Mouse (Mus musculus) E14TG2a.4 (cell line): ENCODE data around the gene Spdl1.

Experiments used
- H3K27me3 ChIP-seq: 2 replicates; pipeline ENCODE4 v1.6.1; 2014; ENCODE audit warnings: low read length, control low read depth; ENCODE audit not compliant: insufficient read depth
- H3K36me3 ChIP-seq: 2 replicates; pipeline ENCODE4 v1.6.1; 2014; ENCODE audit warnings: low read length, control low read depth; ENCODE audit not compliant: insufficient read depth
- H3K4me1 ChIP-seq: replicated peaks from 2 replicates; pipeline ENCODE4 v1.6.1; 2014; ENCODE audit warnings: low read depth, low read length, control low read depth
- H3K4me3 ChIP-seq: replicated peaks from 2 replicates; pipeline ENCODE4 v1.5.1; 2014; ENCODE audit warnings: mild to moderate bottlenecking, low read length
- H3K9me3 ChIP-seq: 2 replicates; pipeline ENCODE4 v1.6.1; 2014; ENCODE audit warnings: low read length, control low read depth
- CTCF ChIP-seq: conservative IDR thresholded peaks from 2 replicates; pipeline ENCODE4 v1.5.1; 2014; ENCODE audit warnings: low read length
- NANOG ChIP-seq: IDR thresholded peaks from 2 replicates; pipeline ENCODE4 v1.6.1; 2014; ENCODE audit warnings: borderline replicate concordance, low read length, mixed read lengths
- POU5F1 ChIP-seq: IDR thresholded peaks from 2 replicates; pipeline ENCODE4 v1.6.1; 2014; ENCODE audit warnings: low read length, borderline replicate concordance

Gene Spdl1

GRCm38 (mm10) chr11:34774636-34775035, 58.8 kb downstream of the Spdl1 start:
- TF ChIP-seq CTCF, result no peak
- no peak for TF ChIP-seq NANOG
- no peak for TF ChIP-seq POU5F1
- Histone ChIP-seq H3K27me3 (no peaks in the 10 kb centered on the region), H3K4me3 (no peak overlapping the region), H3K4me1 (peaks cover 45% of the 10 kb centered on the region), H3K9me3 (no peaks in the 10 kb centered on the region), H3K36me3 (no peaks in the 10 kb centered on the region)

DNA sequence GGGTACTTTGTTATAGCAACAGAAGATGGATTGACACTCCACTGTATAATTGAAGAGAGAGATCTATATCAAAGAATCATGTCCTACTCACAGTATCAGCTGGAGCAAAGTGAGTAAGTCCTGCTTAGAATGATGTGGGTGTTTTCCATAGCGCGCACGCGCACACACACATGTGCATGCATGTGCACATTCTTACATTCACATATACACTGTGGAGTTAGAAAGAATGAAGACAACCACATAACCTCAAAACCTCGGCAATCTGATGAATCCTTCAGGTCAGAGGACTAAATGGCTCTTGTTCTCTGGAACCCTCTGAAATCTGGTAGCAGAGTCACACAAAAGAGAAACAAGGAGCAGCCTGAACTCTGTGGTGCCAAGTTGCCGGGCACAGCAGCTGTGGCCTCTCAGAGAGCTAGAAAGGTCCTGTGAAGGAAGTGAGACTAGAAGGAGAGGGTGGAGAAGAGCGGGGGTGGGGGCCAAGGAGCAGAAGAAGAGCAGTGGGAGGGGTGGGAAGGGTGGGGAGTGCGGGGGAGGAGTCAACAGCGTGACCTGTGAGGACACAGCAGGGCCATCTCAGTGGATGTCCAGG, 60.0 kb downstream of the Spdl1 start:
- H3K36me3 ChIP-seq, result no peaks in the 10 kb centered on the region
- H3K9me3 ChIP-seq, result no peaks in the 10 kb centered on the region
- H3K27me3 ChIP-seq, result peaks cover 6% of the 10 kb centered on the region; the same call in 1 of the 2 replicates
- TF ChIP-seq POU5F1 (no peak), NANOG (no peak), CTCF (no peak)
- H3K4me3 ChIP-seq, result no peak overlapping the region
- peaks cover 45% of the 10 kb centered on the region for H3K4me1 ChIP-seq

DNA sequence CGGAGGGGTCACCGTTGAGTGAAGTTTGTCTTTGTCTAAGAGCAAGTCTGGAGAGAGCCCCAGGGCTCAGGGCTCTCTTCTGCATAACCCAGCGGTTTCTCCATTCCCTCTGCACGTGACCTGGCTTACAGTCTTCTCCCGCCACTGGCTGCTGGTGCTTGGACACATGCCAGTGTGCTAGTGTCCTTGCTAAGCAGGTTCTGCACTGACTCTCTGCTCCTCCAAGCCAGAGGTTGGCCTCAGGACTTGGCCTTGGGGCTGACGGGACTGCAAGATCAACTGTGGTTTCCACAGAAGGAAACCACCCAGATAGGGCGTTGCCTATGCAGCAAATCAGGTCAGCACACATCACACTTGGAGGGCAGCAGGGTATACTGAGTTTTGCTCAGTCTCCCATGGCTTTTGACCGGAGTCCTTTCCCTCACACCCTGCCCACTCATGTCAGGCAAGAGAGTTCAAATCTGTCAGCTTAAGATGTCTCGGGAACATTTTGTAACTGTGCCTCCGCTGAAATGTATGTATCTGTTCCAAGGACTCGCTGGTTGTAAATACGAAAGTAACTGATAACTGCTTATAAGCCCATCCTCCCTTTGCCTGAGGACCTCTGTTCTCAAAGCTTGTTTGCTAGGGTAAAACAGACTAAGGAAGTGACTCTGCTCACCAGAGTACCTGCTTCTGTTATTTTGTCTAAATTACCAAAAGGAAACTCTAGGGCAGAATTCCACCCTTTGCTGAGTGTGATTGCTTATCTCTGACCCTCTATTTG, 62.0 kb downstream of the Spdl1 start:
- no peak overlapping the region for H3K4me3 ChIP-seq
- H3K9me3 ChIP-seq, result no peaks in the 10 kb centered on the region
- TF ChIP-seq POU5F1 (no peak), NANOG (no peak), CTCF (no peak)
- H3K4me1 ChIP-seq, result peaks cover 45% of the 10 kb centered on the region
- H3K36me3 ChIP-seq, result no peaks in the 10 kb centered on the region
- peaks cover 6% of the 10 kb centered on the region; the same call in 1 of the 2 replicates for H3K27me3 ChIP-seq

DNA sequence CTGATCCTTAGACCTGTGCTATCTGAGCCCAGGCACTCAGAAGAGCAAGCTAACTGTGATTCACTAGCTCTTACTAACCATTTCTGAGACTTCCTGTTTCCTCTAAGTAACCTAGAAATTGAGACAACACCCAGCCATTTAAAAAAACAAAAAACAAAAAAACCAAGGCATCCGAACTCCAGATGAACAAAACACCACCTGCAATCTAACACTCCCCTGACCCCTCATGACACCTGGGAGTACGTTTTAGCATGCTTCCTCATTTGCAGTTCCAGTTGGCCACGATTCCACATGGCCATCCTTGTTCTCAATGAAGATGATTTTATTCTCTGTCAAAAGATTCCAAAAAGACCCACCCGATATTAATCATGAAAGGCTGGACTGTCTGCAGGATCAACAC, 62.8 kb downstream of the Spdl1 start:
- Histone ChIP-seq H3K36me3 (no peaks in the 10 kb centered on the region), H3K27me3 (peaks cover 6% of the 10 kb centered on the region; the same call in 1 of the 2 replicates), H3K4me1 (peaks cover 38% of the 10 kb centered on the region), H3K9me3 (peaks cover 5% of the 10 kb centered on the region), H3K4me3 (no peak overlapping the region)
- TF ChIP-seq NANOG, result no peak
- no peak for TF ChIP-seq POU5F1
- no peak for TF ChIP-seq CTCF

GRCm38 (mm10) chr11:34769946-34770345, 63.5 kb downstream of the Spdl1 start:
- peaks cover 6% of the 10 kb centered on the region; the same call in 1 of the 2 replicates for H3K27me3 ChIP-seq
- no peak overlapping the region for H3K4me3 ChIP-seq
- H3K9me3 ChIP-seq, result peaks cover 9% of the 10 kb centered on the region
- TF ChIP-seq CTCF (no peak), POU5F1 (no peak), NANOG (no peak)
- H3K4me1 ChIP-seq, result peaks cover 30% of the 10 kb centered on the region
- H3K36me3 ChIP-seq, result no peaks in the 10 kb centered on the region

DNA sequence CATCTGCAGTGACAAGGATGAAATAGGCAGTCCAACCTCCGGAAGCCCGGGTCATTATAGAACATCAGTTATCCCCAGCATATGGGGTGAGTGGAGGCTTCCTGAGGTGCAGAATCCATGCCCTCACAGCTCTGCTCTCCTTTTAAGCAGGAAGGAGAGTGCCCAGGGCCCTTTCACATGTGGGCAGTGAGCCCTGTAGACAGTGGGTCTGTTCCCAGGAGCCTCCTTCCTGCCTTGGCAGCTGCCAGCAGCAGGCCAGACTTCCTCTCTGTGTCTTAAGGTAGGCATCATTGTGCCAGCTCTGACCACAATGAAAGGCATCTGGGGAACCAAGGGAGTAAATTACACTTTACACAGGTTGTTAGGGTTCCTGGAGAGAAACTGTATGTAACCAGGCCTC, 64.0 kb downstream of the Spdl1 start:
- Histone ChIP-seq H3K4me3 (no peak overlapping the region), H3K9me3 (peaks cover 12% of the 10 kb centered on the region), H3K36me3 (no peaks in the 10 kb centered on the region), H3K27me3 (peaks cover 6% of the 10 kb centered on the region; the same call in 1 of the 2 replicates), H3K4me1 (peaks cover 25% of the 10 kb centered on the region)
- TF ChIP-seq NANOG (no peak), CTCF (no peak), POU5F1 (no peak)

DNA sequence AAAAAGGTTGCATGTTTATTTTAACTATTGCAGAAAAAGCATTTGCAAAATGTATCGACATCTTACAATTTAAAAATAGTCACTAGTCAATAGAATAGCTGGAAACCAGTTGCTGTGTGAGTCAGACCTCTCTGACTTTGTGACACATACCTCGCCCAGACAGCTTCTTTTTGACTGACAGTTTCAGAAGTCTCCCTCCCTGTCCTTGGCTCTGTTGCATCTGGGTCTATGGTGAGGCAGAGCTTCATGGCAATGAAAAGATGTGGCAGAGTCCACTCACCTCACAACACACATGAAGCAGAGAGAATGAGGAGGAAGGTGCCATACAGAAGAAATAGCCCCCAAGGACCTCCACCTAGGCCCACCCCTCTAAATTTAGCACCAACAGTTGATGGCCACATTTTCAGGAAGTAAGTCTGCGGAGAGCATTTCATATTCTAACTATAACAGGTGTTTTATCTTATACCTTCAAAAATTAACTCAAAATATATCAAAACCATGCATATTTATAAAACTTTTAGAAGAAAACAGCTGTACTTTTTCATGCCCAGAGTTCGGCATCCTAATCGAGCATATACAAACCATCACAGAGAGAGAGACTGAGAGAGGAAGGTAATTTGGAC, 69.6 kb downstream of the Spdl1 start:
- Histone ChIP-seq H3K4me3 (no peak overlapping the region), H3K9me3 (peaks cover 12% of the 10 kb centered on the region), H3K27me3 (peaks cover under 1% of the 10 kb centered on the region; the same call in 1 of the 2 replicates), H3K4me1 (peaks cover 3% of the 10 kb centered on the region; the same call in 1 of the 2 replicates), H3K36me3 (no peaks in the 10 kb centered on the region)
- TF ChIP-seq NANOG (no peak), CTCF (no peak), POU5F1 (no peak)

DNA sequence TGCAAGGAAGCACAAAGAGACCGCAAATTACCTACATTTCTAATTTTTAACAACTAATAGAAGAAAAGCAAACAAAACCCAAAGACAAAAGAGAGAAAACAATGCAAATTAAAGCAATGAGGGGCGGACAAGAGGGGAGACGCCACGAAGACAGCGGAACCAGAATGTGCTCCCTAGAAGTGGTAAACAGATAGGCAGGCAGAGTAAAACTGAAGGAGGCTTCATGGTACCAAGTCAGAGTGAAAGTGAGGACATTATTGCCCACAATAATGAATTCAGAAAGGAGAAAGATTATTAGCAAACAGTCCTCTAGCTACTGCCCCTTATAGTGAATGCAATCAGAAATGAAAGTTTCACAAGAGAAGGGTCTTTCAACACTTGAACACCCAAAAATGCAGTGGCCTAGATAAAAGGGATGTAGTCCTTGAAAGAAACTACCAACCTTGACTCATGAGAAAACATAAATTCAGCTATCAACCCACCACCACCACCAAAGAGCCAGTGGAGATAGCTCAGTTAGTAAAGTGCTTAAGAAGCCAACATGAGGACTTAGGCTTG, 70.8 kb downstream of the Spdl1 start:
- no peaks in the 10 kb centered on the region for H3K36me3 ChIP-seq
- TF ChIP-seq POU5F1, result no peak
- TF ChIP-seq NANOG, result no peak
- no peak for TF ChIP-seq CTCF

DNA sequence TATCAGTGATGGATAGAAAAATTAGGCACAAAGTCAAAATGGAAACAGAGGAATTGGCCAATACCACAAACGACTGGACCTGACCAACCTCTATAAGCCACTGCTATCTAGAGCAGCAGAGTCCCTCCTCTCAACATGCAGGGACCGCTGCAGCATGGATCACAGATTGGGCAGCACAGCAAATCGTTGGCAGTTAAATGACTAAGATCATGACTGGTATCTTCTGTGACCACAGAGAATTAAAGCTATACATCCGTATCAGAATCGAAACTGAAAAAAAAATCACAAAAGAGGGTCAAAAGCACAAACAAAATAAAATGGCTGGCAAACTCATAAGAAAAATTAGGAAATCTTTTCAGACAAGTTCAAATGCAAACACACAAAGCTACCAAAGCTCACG, 71.3 kb downstream of the Spdl1 start:
- no peak for TF ChIP-seq POU5F1
- no peak for TF ChIP-seq NANOG
- TF ChIP-seq CTCF, result no peak
- H3K4me1 ChIP-seq, result peaks cover 3% of the 10 kb centered on the region; the same call in 1 of the 2 replicates
- no peaks in the 10 kb centered on the region for H3K27me3 ChIP-seq
- peaks cover 12% of the 10 kb centered on the region for H3K9me3 ChIP-seq
- H3K4me3 ChIP-seq, result no peak overlapping the region
- H3K36me3 ChIP-seq, result no peaks in the 10 kb centered on the region

More for the DNA sequence above, 70.8 kb downstream of the Spdl1 start:
- Histone ChIP-seq H3K9me3 (peaks cover 12% of the 10 kb centered on the region), H3K27me3 (no peaks in the 10 kb centered on the region), H3K4me3 (no peak overlapping the region), H3K4me1 (peaks cover 3% of the 10 kb centered on the region; the same call in 1 of the 2 replicates)
